Mouse (Mus musculus) urinary bladder, postnatal 36 days (tissue): ENCODE measurements at regions not wholly inside any gene's neighbourhood (a gene's known extent, or its start where the extent isn't known, plus 50 kb on each side); places are given as distances from the start of the nearest gene placed in this dataset.

Experiments used
- DNase-seq, 2 experiments: peaks; one replicate each; pipeline ENCODE4 v3.0.0; 2022; ENCODE audit warnings: low spot score in 2 of 2, mixed read lengths in 1 of 2

GRCm38 (mm10) chr15:93972979-93973378 is 377.3 kb upstream of the Prickle1 start:
- no peak for DNase-seq

- DNase-seq: no peak
Observed at GRCm38 (mm10) chr15:93961950-93962349, 366.3 kb upstream of the Prickle1 start.

- no peak for DNase-seq
Observed at GRCm38 (mm10) chr15:93959931-93960330, 364.2 kb upstream of the Prickle1 start.

- DNase-seq: no peak
Observed at GRCm38 (mm10) chr15:93958086-93958485, 362.4 kb upstream of the Prickle1 start.

GRCm38 (mm10) chr15:93956801-93957200 is 361.1 kb upstream of the Prickle1 start:
- no peak for DNase-seq

GRCm38 (mm10) chr15:93953548-93953947 is 357.9 kb upstream of the Prickle1 start:
- DNase-seq: no peak

- DNase-seq: no peak
Observed at GRCm38 (mm10) chr15:93950441-93950840, 354.8 kb upstream of the Prickle1 start.

GRCm38 (mm10) chr15:93948902-93949301 is 353.2 kb upstream of the Prickle1 start:
- no peak for DNase-seq

GRCm38 (mm10) chr15:93943545-93943944 is 347.9 kb upstream of the Prickle1 start:
- DNase-seq: no peak

GRCm38 (mm10) chr15:93932971-93933496 is 337.3 kb upstream of the Prickle1 start:
- DNase-seq: no peak

- DNase-seq: no peak
Observed at GRCm38 (mm10) chr15:93926842-93927241, 331.2 kb upstream of the Prickle1 start.

- DNase-seq: no peak
Observed at GRCm38 (mm10) chr15:93926262-93926661, 330.6 kb upstream of the Prickle1 start.

GRCm38 (mm10) chr15:93921457-93922234 is 326.0 kb upstream of the Prickle1 start:
- DNase-seq: no peak

- no peak for DNase-seq
Observed at GRCm38 (mm10) chr15:93920996-93921395, 325.3 kb upstream of the Prickle1 start.

GRCm38 (mm10) chr15:93919577-93919976 is 323.9 kb upstream of the Prickle1 start:
- no peak for DNase-seq

GRCm38 (mm10) chr15:93916856-93917255 is 321.2 kb upstream of the Prickle1 start:
- no peak for DNase-seq

- no peak for DNase-seq
Observed at GRCm38 (mm10) chr15:93913462-93913861, 317.8 kb upstream of the Prickle1 start.

GRCm38 (mm10) chr15:93913041-93913440 is 317.4 kb upstream of the Prickle1 start:
- DNase-seq: no peak

GRCm38 (mm10) chr15:93910981-93911431 is 315.3 kb upstream of the Prickle1 start:
- no peak for DNase-seq

GRCm38 (mm10) chr15:93910158-93910557 is 314.5 kb upstream of the Prickle1 start:
- no peak for DNase-seq

GRCm38 (mm10) chr15:93903671-93904603 is 308.2 kb upstream of the Prickle1 start:
- no peak for DNase-seq

- DNase-seq: no peak
Observed at GRCm38 (mm10) chr15:93882826-93883225, 287.1 kb upstream of the Prickle1 start.
